Mouse (Mus musculus) neural tube, embryonic 11.5 days (tissue): ENCODE data around the gene Casp3. TPM values are rescaled to one million over a fixed set of nuclear protein-coding genes. Genes with fewer than 3 reads are reported as not detected.

Experiments used
- ATAC-seq: fragments of 200-750 bp; cut with Nextera tagmentation; 2 replicates; pipeline ENCODE4 v1.8.0; 2017; ENCODE audit warnings: moderate number of reproducible peaks, mild to moderate bottlenecking, moderate TSS enrichment, moderate library complexity; ENCODE audit not compliant: insufficient read depth, low FRiP score, low TSS enrichment
- DNase-seq: peaks from one replicate; pipeline ENCODE4 v3.0.0-alpha.2; 2015; ENCODE audit warnings: low spot score
- H3K27ac ChIP-seq: fragments of 300-500 bp; sonication (generic); 2 replicates; pipeline ENCODE4 v1.5.1; 2014; ENCODE audit warnings: low read depth, mild to moderate bottlenecking, low read length
- H3K27me3 ChIP-seq: fragments of 300-500 bp; sonication (generic); 2 replicates; pipeline ENCODE4 v1.6.1; 2014; ENCODE audit warnings: mild to moderate bottlenecking, low read length, mixed read lengths; ENCODE audit not compliant: control insufficient read depth, insufficient read depth
- H3K36me3 ChIP-seq: fragments of 300-500 bp; sonication (generic); 2 replicates; pipeline ENCODE4 v1.6.1; 2014; ENCODE audit warnings: mild to moderate bottlenecking, low read length, moderate library complexity, mixed read lengths; ENCODE audit not compliant: control insufficient read depth, insufficient read depth
- H3K4me1 ChIP-seq: fragments of 300-500 bp; sonication (generic); 2 replicates; pipeline ENCODE4 v1.6.1; 2014; ENCODE audit warnings: low read length, mixed read lengths; ENCODE audit not compliant: control insufficient read depth, insufficient read depth
- H3K4me2 ChIP-seq: fragments of 300-500 bp; sonication (generic); 2 replicates; pipeline ENCODE4 v1.6.1; 2014; ENCODE audit warnings: low read depth, mild to moderate bottlenecking, moderate library complexity
- H3K4me3 ChIP-seq: fragments of 300-500 bp; sonication (generic); 2 replicates; pipeline ENCODE4 v1.5.1; 2014; ENCODE audit warnings: low read depth, low read length
- H3K9ac ChIP-seq: fragments of 300-500 bp; sonication (generic); 2 replicates; pipeline ENCODE4 v1.6.1; 2014; ENCODE audit warnings: mild to moderate bottlenecking, low read length
- H3K9me3 ChIP-seq: fragments of 300-500 bp; sonication (generic); 2 replicates; pipeline ENCODE4 v1.6.1; 2016; ENCODE audit warnings: low read length; ENCODE audit not compliant: control insufficient read depth
- WGBS: fragments of 180-500 bp; shearing (Covaris S2); extraction: QIAGEN DNeasy Blood & Tissue Kit; methylation state at CpG from one replicate; pipeline ENCODE4 v1.1.7; 2014; 5-methylcytosine and 5-hydroxymethylcytosine counted together
- polyA plus RNA-seq: library from polyadenylated mRNA; unstranded; fragments of >200 nt; fragmentation: Nextera tagmentation; extraction: Ambion mirVana; gene quantifications from 2 replicates; pipeline ENCODE4 v1.2.1, GENCODE M21; 2014

Gene Casp3
- polyA plus RNA-seq, 1 experiment from 2014 or later: 166 TPM

- H3K27me3 ChIP-seq: no peaks in the 10 kb centered on the region
- no peaks in the 10 kb centered on the region for H3K9me3 ChIP-seq
- no peak overlapping the region for H3K9ac ChIP-seq
- no peak for DNase-seq
- ATAC-seq: no peak
- no peaks in the 10 kb centered on the region for H3K36me3 ChIP-seq
- H3K27ac ChIP-seq: no peak overlapping the region
- no peak overlapping the region for H3K4me3 ChIP-seq
- H3K4me2 ChIP-seq: no peak overlapping the region; the same call in 1 of the 2 replicates
- 92% methylated on average over 8 of the region's 8 CpGs for WGBS
- H3K4me1 ChIP-seq: peaks cover 9% of the 10 kb centered on the region
Measured at GRCm38 (mm10) chr8:46615936-46616335, 1.2 kb upstream of the Casp3 start.

GRCm38 (mm10) chr8:46617690-46618620, 864 bp downstream of the Casp3 start:
- WGBS: under 1% methylated on average over 37 of the region's 38 CpGs
- Histone ChIP-seq H3K9me3 (no peaks in the 10 kb centered on the region), H3K36me3 (no peaks in the 10 kb centered on the region), H3K27ac (peak overlapping the region; percentile 83), H3K27me3 (no peaks in the 10 kb centered on the region), H3K4me1 (peaks cover 9% of the 10 kb centered on the region), H3K4me3 (peak overlapping the region; percentile 85), H3K4me2 (peak overlapping the region; percentile 63), H3K9ac (peak overlapping the region; percentile 92)
- peak; percentile 27 for DNase-seq
- ATAC-seq: peak; percentile 56; the same call in 1 of the 2 replicates

GRCm38 (mm10) chr8:46618639-46619320, 1.7 kb downstream of the Casp3 start:
- peak overlapping the region; percentile 63 for H3K4me2 ChIP-seq
- peak overlapping the region; percentile 85 for H3K4me3 ChIP-seq
- H3K36me3 ChIP-seq: no peaks in the 10 kb centered on the region
- H3K9me3 ChIP-seq: no peaks in the 10 kb centered on the region
- peaks cover 9% of the 10 kb centered on the region for H3K4me1 ChIP-seq
- ATAC-seq (no peak), DNase-seq (no peak)
- no peaks in the 10 kb centered on the region for H3K27me3 ChIP-seq
- no peak overlapping the region for H3K27ac ChIP-seq
- peak overlapping the region; percentile 92 for H3K9ac ChIP-seq
- 4% methylated on average over 10 of the region's 10 CpGs for WGBS

GRCm38 (mm10) chr8:46622446-46623270, 5.6 kb downstream of the Casp3 start:
- Histone ChIP-seq H3K4me1 (peaks cover 9% of the 10 kb centered on the region), H3K4me3 (no peak overlapping the region), H3K27me3 (no peaks in the 10 kb centered on the region), H3K9me3 (no peaks in the 10 kb centered on the region), H3K9ac (no peak overlapping the region), H3K27ac (no peak overlapping the region), H3K4me2 (no peak overlapping the region), H3K36me3 (no peaks in the 10 kb centered on the region)
- ATAC-seq: no peak
- no peak for DNase-seq
- 77% methylated on average over 9 of the region's 9 CpGs for WGBS

- no peak overlapping the region for H3K4me3 ChIP-seq
- H3K4me1 ChIP-seq: no peaks in the 10 kb centered on the region
- H3K36me3 ChIP-seq: no peaks in the 10 kb centered on the region
- WGBS: 54% methylated on average over 1 of the region's 1 CpGs
- no peak overlapping the region for H3K9ac ChIP-seq
- H3K27me3 ChIP-seq: no peaks in the 10 kb centered on the region
- no peak for DNase-seq
- H3K27ac ChIP-seq: no peak overlapping the region
- no peaks in the 10 kb centered on the region for H3K9me3 ChIP-seq
- ATAC-seq: no peak
- H3K4me2 ChIP-seq: no peak overlapping the region
Measured at GRCm38 (mm10) chr8:46625166-46625565, 8.1 kb downstream of the Casp3 start.

GRCm38 (mm10) chr8:46626642-46627041, 9.6 kb downstream of the Casp3 start:
- H3K9me3 ChIP-seq: no peaks in the 10 kb centered on the region
- 97% methylated on average over 5 of the region's 5 CpGs for WGBS
- no peak overlapping the region for H3K9ac ChIP-seq
- no peak overlapping the region for H3K4me3 ChIP-seq
- H3K36me3 ChIP-seq: no peaks in the 10 kb centered on the region
- no peak overlapping the region for H3K27ac ChIP-seq
- no peak for DNase-seq
- no peak overlapping the region for H3K4me2 ChIP-seq
- no peaks in the 10 kb centered on the region for H3K4me1 ChIP-seq
- no peaks in the 10 kb centered on the region for H3K27me3 ChIP-seq
- no peak for ATAC-seq

- peaks cover 3% of the 10 kb centered on the region for H3K36me3 ChIP-seq
- no peaks in the 10 kb centered on the region for H3K9me3 ChIP-seq
- H3K4me3 ChIP-seq: no peak overlapping the region
- 66% methylated on average over 7 of the region's 7 CpGs for WGBS
- H3K4me2 ChIP-seq: no peak overlapping the region
- no peak overlapping the region for H3K9ac ChIP-seq
- no peak for ATAC-seq
- H3K27me3 ChIP-seq: no peaks in the 10 kb centered on the region
- DNase-seq: no peak
- H3K4me1 ChIP-seq: no peaks in the 10 kb centered on the region
- no peak overlapping the region for H3K27ac ChIP-seq
Measured at GRCm38 (mm10) chr8:46627881-46628280, 10.8 kb downstream of the Casp3 start.

- H3K4me1 ChIP-seq: no peaks in the 10 kb centered on the region
- peaks cover 3% of the 10 kb centered on the region for H3K36me3 ChIP-seq
- no peak overlapping the region for H3K27ac ChIP-seq
- WGBS: 96% methylated on average over 1 of the region's 1 CpGs
- H3K27me3 ChIP-seq: no peaks in the 10 kb centered on the region
- H3K9me3 ChIP-seq: no peaks in the 10 kb centered on the region
- no peak overlapping the region for H3K4me2 ChIP-seq
- no peak overlapping the region for H3K4me3 ChIP-seq
- DNase-seq: no peak
- no peak for ATAC-seq
- no peak overlapping the region for H3K9ac ChIP-seq
Measured at GRCm38 (mm10) chr8:46628645-46629044, 11.6 kb downstream of the Casp3 start.
